Mouse (Mus musculus) hindbrain, embryonic 16.5 days (tissue): ENCODE results near the gene Mn1. TPM values are rescaled to one million over a fixed set of nuclear protein-coding genes. Genes with fewer than 3 reads are reported as not detected.

Experiments used
- ATAC-seq: fragments of 200-750 bp; cut with Nextera tagmentation; 2 replicates; pipeline ENCODE4 v1.8.0; 2017; ENCODE audit warnings: moderate TSS enrichment, moderate library complexity
- H3K27ac ChIP-seq: fragments of 300-500 bp; sonication (generic); 2 replicates; pipeline ENCODE4 v1.5.1; 2014; ENCODE audit warnings: low read depth, mild to moderate bottlenecking, control low read depth, low read length, moderate library complexity
- H3K27me3 ChIP-seq: fragments of 300-500 bp; sonication (generic); replicated peaks from 2 replicates; pipeline ENCODE4 v1.6.1; 2014; ENCODE audit warnings: low read length; ENCODE audit not compliant: control insufficient read depth, insufficient read depth
- H3K36me3 ChIP-seq: fragments of 300-500 bp; sonication (generic); 2 replicates; pipeline ENCODE4 v1.6.1; 2014; ENCODE audit warnings: mild to moderate bottlenecking, low read length, moderate library complexity, mixed read lengths; ENCODE audit not compliant: control insufficient read depth, insufficient read depth
- H3K4me1 ChIP-seq: fragments of 300-500 bp; sonication (generic); 2 replicates; pipeline ENCODE4 v1.6.1; 2014; ENCODE audit warnings: low read depth, low read length; ENCODE audit not compliant: control insufficient read depth, insufficient read depth
- H3K4me2 ChIP-seq: fragments of 300-500 bp; sonication (generic); 2 replicates; pipeline ENCODE4 v1.6.1; 2014; ENCODE audit warnings: mild to moderate bottlenecking, low read length, control low read depth, moderate library complexity
- H3K4me3 ChIP-seq: fragments of 300-500 bp; sonication (generic); 2 replicates; pipeline ENCODE4 v1.5.1; 2014; ENCODE audit warnings: mild to moderate bottlenecking, low read length, control low read depth, moderate library complexity
- H3K9ac ChIP-seq: fragments of 300-500 bp; sonication (generic); 2 replicates; pipeline ENCODE4 v1.6.1; 2014; ENCODE audit warnings: low read depth, mild to moderate bottlenecking, control low read depth, low read length, moderate library complexity
- H3K9me3 ChIP-seq: fragments of 300-500 bp; sonication (generic); 2 replicates; pipeline ENCODE4 v1.6.1; 2014; ENCODE audit warnings: mild to moderate bottlenecking, low read length, moderate library complexity; ENCODE audit not compliant: control insufficient read depth
- WGBS: fragments of 180-500 bp; shearing (Covaris S2); extraction: QIAGEN DNeasy Blood & Tissue Kit; methylation state at CpG from one replicate; pipeline ENCODE4 v1.1.7; 2014; 5-methylcytosine and 5-hydroxymethylcytosine counted together
- polyA plus RNA-seq: library from polyadenylated mRNA; unstranded; fragments of >200 nt; fragmentation: Nextera tagmentation; extraction: Ambion mirVana; gene quantifications from 2 replicates; pipeline ENCODE4 v1.2.1, GENCODE M21; 2015

The Mn1 gene
- polyA plus RNA-seq, 1 experiment from 2014 or later, result 22.3 TPM

DNA sequence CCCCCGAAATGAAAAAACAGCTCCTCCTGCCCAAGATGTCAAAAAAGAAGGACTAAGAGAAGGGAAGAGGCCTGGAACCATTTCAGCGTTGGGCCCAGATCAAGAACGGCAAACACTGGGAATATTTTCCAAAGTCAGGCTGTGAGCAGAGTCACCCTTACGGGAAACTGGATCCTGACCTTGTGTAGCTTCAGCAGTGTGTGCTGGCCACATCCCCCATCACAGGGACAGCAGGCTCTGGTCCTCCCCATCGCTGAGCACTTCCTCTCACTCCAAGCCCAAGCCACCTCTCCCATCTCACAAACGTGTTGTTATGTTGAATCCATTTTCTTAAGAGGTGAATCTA, 14.5 kb upstream of the Mn1 start:
- H3K9me3 ChIP-seq, result no peaks in the 10 kb centered on the region
- H3K4me3 ChIP-seq, result no peak overlapping the region
- H3K4me1 ChIP-seq, result no peaks in the 10 kb centered on the region
- H3K27ac ChIP-seq, result no peak overlapping the region
- no peak overlapping the region for H3K4me2 ChIP-seq
- no peak for ATAC-seq
- no peak overlapping the region for H3K9ac ChIP-seq
- no peaks in the 10 kb centered on the region for H3K36me3 ChIP-seq
- WGBS, result 85% methylated on average over 6 of the region's 6 CpGs
- no peaks in the 10 kb centered on the region for H3K27me3 ChIP-seq

DNA sequence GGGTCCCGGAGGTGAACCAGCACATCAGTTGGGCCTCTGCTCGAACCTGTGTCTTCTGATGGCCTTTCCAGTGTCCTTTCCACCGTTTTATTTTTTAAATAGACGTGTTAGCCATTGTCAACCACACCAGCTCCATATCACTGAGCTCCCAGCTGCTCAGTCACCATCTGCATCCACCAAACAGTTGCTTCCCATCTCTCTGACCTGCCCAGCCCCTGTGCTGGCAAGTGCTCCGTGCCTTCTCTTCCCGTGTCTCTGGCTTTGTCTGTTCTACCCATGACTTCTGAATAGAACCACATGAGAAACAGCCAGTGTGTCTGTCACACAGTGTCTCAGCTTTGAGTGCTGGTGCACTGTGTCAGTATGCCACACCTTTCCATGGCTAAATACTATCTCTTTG, 12.4 kb upstream of the Mn1 start:
- H3K27ac ChIP-seq, result no peak overlapping the region

GRCm38 (mm10) chr5:111408470-111409105, 8.6 kb upstream of the Mn1 start:
- Histone ChIP-seq H3K9ac (peak overlapping the region; percentile 25; the same call in 1 of the 2 replicates), H3K9me3 (no peaks in the 10 kb centered on the region), H3K4me2 (peak overlapping the region; percentile 11; the same call in 1 of the 2 replicates), H3K4me3 (no peak overlapping the region), H3K27me3 (no peaks in the 10 kb centered on the region), H3K36me3 (no peaks in the 10 kb centered on the region), H3K4me1 (peaks cover 8% of the 10 kb centered on the region), H3K27ac (no peak overlapping the region)
- 14% methylated on average over 14 of the region's 14 CpGs for WGBS
- no peak for ATAC-seq

More for the DNA sequence above, 12.4 kb upstream of the Mn1 start:
- Histone ChIP-seq H3K4me2 (no peak overlapping the region), H3K27me3 (no peaks in the 10 kb centered on the region), H3K9ac (no peak overlapping the region), H3K36me3 (no peaks in the 10 kb centered on the region), H3K4me1 (peaks cover 8% of the 10 kb centered on the region), H3K4me3 (no peak overlapping the region), H3K9me3 (no peaks in the 10 kb centered on the region)
- WGBS, result 76% methylated on average over 6 of the region's 6 CpGs
- no peak for ATAC-seq

DNA sequence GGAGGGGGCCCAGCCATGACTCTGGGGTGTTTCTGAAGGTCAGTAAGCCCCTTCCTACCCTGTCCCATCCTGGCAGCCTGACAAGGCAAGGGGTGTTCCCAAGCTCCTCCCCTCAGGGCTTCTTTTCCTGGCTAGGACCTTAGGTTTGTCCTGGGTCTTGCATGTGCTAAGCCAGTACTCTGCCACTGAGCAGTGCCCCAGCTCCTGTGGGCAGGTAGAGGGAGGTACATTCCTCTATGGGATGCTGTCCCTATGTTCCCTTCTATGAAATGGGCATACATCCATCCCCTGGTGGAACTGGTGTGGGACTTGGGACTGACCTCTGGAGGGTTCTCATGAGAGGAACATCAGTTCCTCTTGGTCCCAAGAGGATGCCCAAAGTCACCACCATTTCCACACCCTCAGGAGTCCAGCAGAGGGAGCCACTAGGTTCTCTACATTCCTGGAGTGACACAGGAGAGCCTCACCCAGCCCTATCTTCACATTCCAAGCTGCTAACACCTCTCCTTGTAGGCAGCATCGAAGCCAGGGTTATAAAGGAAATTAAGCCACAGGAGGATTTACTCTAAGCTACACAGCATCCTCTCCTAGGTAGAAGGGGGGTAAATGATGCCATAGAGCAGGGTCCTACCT, 7.6 kb upstream of the Mn1 start:
- Histone ChIP-seq H3K27ac (no peak overlapping the region), H3K4me3 (no peak overlapping the region), H3K27me3 (no peaks in the 10 kb centered on the region), H3K36me3 (no peaks in the 10 kb centered on the region), H3K9ac (no peak overlapping the region), H3K4me2 (no peak overlapping the region), H3K4me1 (peaks cover 10% of the 10 kb centered on the region), H3K9me3 (no peaks in the 10 kb centered on the region)
- 19% methylated on average over 1 of the region's 1 CpGs for WGBS
- no peak for ATAC-seq

GRCm38 (mm10) chr5:111410665-111411064, 6.5 kb upstream of the Mn1 start:
- Histone ChIP-seq H3K36me3 (no peaks in the 10 kb centered on the region), H3K4me2 (no peak overlapping the region), H3K9ac (no peak overlapping the region), H3K9me3 (no peaks in the 10 kb centered on the region), H3K27me3 (no peaks in the 10 kb centered on the region), H3K27ac (no peak overlapping the region), H3K4me1 (peaks cover 16% of the 10 kb centered on the region), H3K4me3 (no peak overlapping the region)
- ATAC-seq, result no peak
- 78% methylated on average over 3 of the region's 3 CpGs for WGBS

- Histone ChIP-seq H3K4me2 (peak overlapping the region; percentile 67), H3K4me1 (peaks cover 16% of the 10 kb centered on the region), H3K36me3 (no peaks in the 10 kb centered on the region), H3K4me3 (no peak overlapping the region), H3K27ac (peak overlapping the region; percentile 35; the same call in 1 of the 2 replicates), H3K27me3 (no peaks in the 10 kb centered on the region), H3K9me3 (no peaks in the 10 kb centered on the region), H3K9ac (peak overlapping the region; percentile 45; the same call in 1 of the 2 replicates)
- WGBS, result 4% methylated on average over 5 of the region's 5 CpGs
- ATAC-seq, result peak; percentile 46
Observed at GRCm38 (mm10) chr5:111414192-111414591, 3.0 kb upstream of the Mn1 start.

- no peak for ATAC-seq
- no peaks in the 10 kb centered on the region for H3K9me3 ChIP-seq
- H3K9ac ChIP-seq, result 0 out of 2 replicates have a peak overlapping the region, but pooled peaks have one; percentile 2
- 0 out of 2 replicates have a peak overlapping the region, but pooled peaks have one; percentile 6 for H3K27ac ChIP-seq
- no peak overlapping the region for H3K4me3 ChIP-seq
- H3K4me2 ChIP-seq, result peak overlapping the region; percentile 67
- H3K4me1 ChIP-seq, result peaks cover 22% of the 10 kb centered on the region
- no peaks in the 10 kb centered on the region for H3K36me3 ChIP-seq
- WGBS, result 47% methylated on average over 4 of the region's 4 CpGs
- no peaks in the 10 kb centered on the region for H3K27me3 ChIP-seq
Observed at GRCm38 (mm10) chr5:111414770-111415249, 2.4 kb upstream of the Mn1 start.

- Histone ChIP-seq H3K27ac (peak overlapping the region; percentile 59; the same call in 1 of the 2 replicates), H3K27me3 (no peaks in the 10 kb centered on the region), H3K4me1 (peaks cover 29% of the 10 kb centered on the region), H3K36me3 (no peaks in the 10 kb centered on the region), H3K4me3 (peak overlapping the region; percentile 91), H3K9me3 (no peaks in the 10 kb centered on the region), H3K9ac (peak overlapping the region; percentile 38; the same call in 1 of the 2 replicates), H3K4me2 (peak overlapping the region; percentile 67)
- ATAC-seq, result no peak
- WGBS, result under 1% methylated on average over 14 of the region's 14 CpGs
Observed at GRCm38 (mm10) chr5:111415575-111415974, 1.6 kb upstream of the Mn1 start.

DNA sequence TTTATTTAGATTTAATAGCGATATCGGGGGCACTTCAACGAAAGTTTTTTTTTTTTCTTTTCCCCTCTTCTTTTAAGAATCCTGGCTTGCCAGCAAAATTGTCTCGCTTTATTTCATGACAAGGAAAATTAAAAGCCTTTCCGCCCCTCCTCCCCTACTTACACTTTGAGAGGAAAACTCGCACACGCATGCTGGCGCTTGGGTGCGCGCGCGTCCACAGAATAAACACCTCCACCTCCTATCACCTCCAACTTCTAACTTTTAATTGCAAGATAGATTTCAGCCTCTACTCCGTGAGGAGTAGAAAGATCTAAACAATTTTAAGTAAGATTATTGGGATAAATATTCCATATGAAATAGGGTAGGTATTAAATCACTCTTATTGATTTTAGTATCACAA, 1.1 kb upstream of the Mn1 start:
- Histone ChIP-seq H3K27ac (no peak overlapping the region; the same call in 1 of the 2 replicates), H3K9me3 (no peaks in the 10 kb centered on the region), H3K4me2 (peak overlapping the region; percentile 67), H3K4me3 (peak overlapping the region; percentile 91), H3K36me3 (no peaks in the 10 kb centered on the region), H3K4me1 (peaks cover 34% of the 10 kb centered on the region), H3K27me3 (no peaks in the 10 kb centered on the region), H3K9ac (peak overlapping the region; percentile 91)
- ATAC-seq, result no peak
- 1% methylated on average over 13 of the region's 13 CpGs for WGBS
